Mouse (Mus musculus) hematopoietic multipotent progenitor cell, adult 10-12 weeks (in vitro differentiated cells): ENCODE measurements around the gene Tmem132a. TPM values are rescaled to one million over a fixed set of nuclear protein-coding genes. Genes with fewer than 3 reads are reported as not detected.

Source experiments
- polyA plus RNA-seq: library from polyadenylated mRNA; stranded (reverse); fragments of >175 nt; gene quantifications from 2 replicates; pipeline ENCODE4 v1.2.3, GENCODE M21; 2012; ENCODE audit warnings: low replicate concordance

The Tmem132a gene
- polyA plus RNA-seq = 1.1 and 3.4 TPM in 2 replicates

GRCm38 (mm10) chr19:10869886-10870527, at the start of gene Tmem132a:
Gene Tmem132a (minus strand): TSS chr19:10869940.

GRCm38 (mm10) chr19:10895016-10895528, 25.3 kb upstream of the Tmem132a start, which contains the start of gene Prpf19:
Gene Prpf19 (plus strand): TSS chr19:10895231.

GRCm38 (mm10) chr19:10881426-10882154, 11.8 kb upstream of the Tmem132a start, which contains the start of gene Tmem109:
Gene Tmem109 (minus strand): TSS chr19:10882001.

GRCm38 (mm10) chr19:10839010-10839892, 30.5 kb downstream of the Tmem132a start, which contains the start of gene Slc15a3:
Gene Slc15a3 (plus strand): TSS chr19:10839727.

GRCm38 (mm10) chr19:10829436-10830175, 40.1 kb downstream of the Tmem132a start, which contains the start of gene Cd6:
Gene Cd6 (minus strand): TSS chr19:10830058.

Other genes with a start within 250 kb of the Tmem132a start
- gene Vwce, start 235.7 kb downstream of the Tmem132a start, polyA plus RNA-seq = 0.16 and 0.22 TPM in 2 replicates
- not detected in 2 replicates for gene Pga5, start 191.9 kb downstream of the Tmem132a start, polyA plus RNA-seq
- gene Vps37c, start 181.2 kb downstream of the Tmem132a start, polyA plus RNA-seq = 48.2 and 86.5 TPM in 2 replicates
- gene Cd5, start 130.9 kb downstream of the Tmem132a start, polyA plus RNA-seq = 65.3 and 138 TPM in 2 replicates
- gene Cd6, start 39.9 kb downstream of the Tmem132a start, polyA plus RNA-seq = 32.4 and 49.5 TPM in 2 replicates
- gene Slc15a3, start 30.2 kb downstream of the Tmem132a start, polyA plus RNA-seq = 35.4 and 37.5 TPM in 2 replicates
- 38.3 and 43.0 TPM in 2 replicates for gene Tmem109, start 12.1 kb upstream of the Tmem132a start, polyA plus RNA-seq
- gene Prpf19, start 25.3 kb upstream of the Tmem132a start, polyA plus RNA-seq = 37.0 and 46.0 TPM in 2 replicates
- not detected in 2 replicates for gene Zp1, start 50.7 kb upstream of the Tmem132a start, polyA plus RNA-seq
- gene Ptgdr2, start 67.2 kb upstream of the Tmem132a start, polyA plus RNA-seq = 0.04 and 0.27 TPM in 2 replicates
- 15.1 and 30.6 TPM in 2 replicates for gene Ccdc86, start 79.3 kb upstream of the Tmem132a start, polyA plus RNA-seq
- gene Ms4a10, start 104.7 kb upstream of the Tmem132a start, polyA plus RNA-seq = not detected in 2 replicates
- gene Ms4a15, start 123.3 kb upstream of the Tmem132a start, polyA plus RNA-seq = 0.35 TPM in 1 of 2 replicates, not detected in the other
- gene Ms4a18, start 148.1 kb upstream of the Tmem132a start, polyA plus RNA-seq = not detected in 2 replicates
- gene Ms4a8a, start 211.2 kb upstream of the Tmem132a start, polyA plus RNA-seq = 0.25 and 0.67 TPM in 2 replicates